Mouse (Mus musculus) heart, postnatal 14 days (tissue): Measurements from ENCODE around the gene Selenoo. TPM values are rescaled to one million over a fixed set of nuclear protein-coding genes. Genes with fewer than 3 reads are reported as not detected.
A peak's percentile ranks its signal among the peaks of the same experiment; 100 is the strongest.

Experiments
- DNase-seq, 2 experiments: peaks; one replicate each; pipeline ENCODE4 v3.0.0; 2021 to 2022
- intact Hi-C: fragments of 180-260 bp; cut with DNase I; formaldehyde crosslinking; loops from one replicate; pipeline ENCODE4 v1.15.1; 2025
- total RNA-seq, 2 experiments: library from RNA; stranded (reverse); gene quantifications; 2 replicates each; pipeline ENCODE4 v1.2.3; 2021

The Selenoo gene
- total RNA-seq, 2 experiments from 2014 or later, result 13.6 to 13.8 TPM

- intact Hi-C loops, result no loop called here
- no peak for DNase-seq
Observed at GRCm38 (mm10) chr15:89144965-89145364, 56.1 kb downstream of the Selenoo start.

GRCm38 (mm10) chr15:89145813-89146350, 57.0 kb downstream of the Selenoo start:
- intact Hi-C loops, result no loop called here
- DNase-seq, result no peak

GRCm38 (mm10) chr15:89146537-89146936, 57.7 kb downstream of the Selenoo start:
- intact Hi-C loops, result no loop called here
- peak in 1 of 2 experiments; percentile 47 for DNase-seq

GRCm38 (mm10) chr15:89147024-89147423, 58.1 kb downstream of the Selenoo start:
- intact Hi-C loops, result no loop called here
- no peak for DNase-seq

- intact Hi-C loops, result no loop called here
Observed at GRCm38 (mm10) chr15:89147456-89147855, 58.6 kb downstream of the Selenoo start.

GRCm38 (mm10) chr15:89147895-89148294, 59.0 kb downstream of the Selenoo start:
- no peak for DNase-seq
- intact Hi-C loops, result no loop called here

More at GRCm38 (mm10) chr15:89147456-89147855, 58.6 kb downstream of the Selenoo start:
- DNase-seq, result no peak

- no peak for DNase-seq
- intact Hi-C loops, result no loop called here
Observed at GRCm38 (mm10) chr15:89148496-89149270, 59.8 kb downstream of the Selenoo start.

GRCm38 (mm10) chr15:89149271-89150040, 60.6 kb downstream of the Selenoo start, which contains the start of gene Mapk11:
TSS of gene Mapk11 (minus strand) at chr15:89149628.
- intact Hi-C loops, result no loop called here
- peak; percentile 44 to 65 for DNase-seq

Other genes with a start within 250 kb of the Selenoo start
- gene Pim3, start 226.9 kb upstream of the Selenoo start, total RNA-seq, result 10 to 100 TPM; 97.7 to 97.8 TPM
- not detected for gene Ttll8, start 134.7 kb upstream of the Selenoo start, total RNA-seq
- gene Mlc1, start 110.1 kb upstream of the Selenoo start, total RNA-seq, result not detected
- gene Mov10l1, start 106.2 kb upstream of the Selenoo start, total RNA-seq, result 10 to 100 TPM; 72.2 to 81.8 TPM
- gene Panx2, start 29.4 kb upstream of the Selenoo start, total RNA-seq, result 1 to 10 TPM in 1 of 2 experiments, under 1 TPM in 1; 0.76 to 1.9 TPM
- gene Trabd, start 14.0 kb upstream of the Selenoo start, total RNA-seq, result 10 to 100 TPM; 36.7 to 43.7 TPM
- 10 to 100 TPM; 12.0 to 12.7 TPM for gene Tubgcp6, start 34.0 kb downstream of the Selenoo start, total RNA-seq
- gene Hdac10, start 39.6 kb downstream of the Selenoo start, total RNA-seq, result 1 to 10 TPM; 7.2 to 8.4 TPM
- gene Mapk12, start 51.6 kb downstream of the Selenoo start, total RNA-seq, result 10 to 100 TPM; 16.8 to 18.7 TPM
- gene Mapk11, start 60.5 kb downstream of the Selenoo start, total RNA-seq, result 1 to 10 TPM; 2.3 to 3.7 TPM
- gene Plxnb2, start 91.7 kb downstream of the Selenoo start, total RNA-seq, result 100 to 1,000 TPM in 1 of 2 experiments, 10 to 100 TPM in 1; 98.2 to 101 TPM
- gene Dennd6b, start 107.4 kb downstream of the Selenoo start, total RNA-seq, result 10 to 100 TPM in 1 of 2 experiments, 1 to 10 TPM in 1; 9.7 to 10.1 TPM
- 10 to 100 TPM; 57.8 to 61.2 TPM for gene Ppp6r2, start 122.5 kb downstream of the Selenoo start, total RNA-seq
- gene Sbf1, start 226.2 kb downstream of the Selenoo start, total RNA-seq, result 10 to 100 TPM; 70.7 to 74.7 TPM
- not detected for gene Adm2, start 233.6 kb downstream of the Selenoo start, total RNA-seq
- gene Miox, start 245.3 kb downstream of the Selenoo start, total RNA-seq, result not detected